Mouse (Mus musculus) kidney, postnatal 10 days (tissue): ENCODE measurements around the gene Cdc42.

Experiments used
- DNase-seq: peaks from one replicate; pipeline ENCODE4 v3.0.0; 2021; ENCODE audit warnings: mixed read lengths

Gene Cdc42

GRCm38 (mm10) chr4:137371596-137372523 lies 14.3 kb upstream of the Cdc42 start:
- no peak for DNase-seq

GRCm38 (mm10) chr4:137369954-137370750 lies 12.6 kb upstream of the Cdc42 start:
- DNase-seq = peak; percentile 82

- no peak for DNase-seq
Measured at GRCm38 (mm10) chr4:137368198-137368597, 10.7 kb upstream of the Cdc42 start.

GRCm38 (mm10) chr4:137367275-137368088 lies 10.0 kb upstream of the Cdc42 start:
- peak; percentile 65 for DNase-seq

- no peak for DNase-seq
Measured at GRCm38 (mm10) chr4:137366097-137366496, 8.6 kb upstream of the Cdc42 start.

GRCm38 (mm10) chr4:137365356-137366062 lies 8.0 kb upstream of the Cdc42 start:
- DNase-seq = no peak

GRCm38 (mm10) chr4:137364826-137365225 lies 7.3 kb upstream of the Cdc42 start:
- no peak for DNase-seq

GRCm38 (mm10) chr4:137360996-137361395 lies 3.5 kb upstream of the Cdc42 start:
- no peak for DNase-seq

- no peak for DNase-seq
Measured at GRCm38 (mm10) chr4:137358291-137359002, 927 bp upstream of the Cdc42 start.

GRCm38 (mm10) chr4:137356674-137357510 lies 628 bp downstream of the Cdc42 start:
- peak; percentile 86 for DNase-seq

- DNase-seq = no peak
Measured at GRCm38 (mm10) chr4:137350627-137351026, 6.9 kb downstream of the Cdc42 start.

- no peak for DNase-seq
Measured at GRCm38 (mm10) chr4:137345790-137346189, 11.7 kb downstream of the Cdc42 start.

- no peak for DNase-seq
Measured at GRCm38 (mm10) chr4:137345112-137345511, 12.4 kb downstream of the Cdc42 start.

GRCm38 (mm10) chr4:137342816-137343215 lies 14.7 kb downstream of the Cdc42 start:
- no peak for DNase-seq

GRCm38 (mm10) chr4:137339415-137339814 lies 18.1 kb downstream of the Cdc42 start:
- DNase-seq = no peak

GRCm38 (mm10) chr4:137336468-137336867 lies 21.1 kb downstream of the Cdc42 start:
- no peak for DNase-seq

GRCm38 (mm10) chr4:137332051-137332450 lies 25.5 kb downstream of the Cdc42 start:
- no peak for DNase-seq

- DNase-seq = peak; percentile 62
Measured at GRCm38 (mm10) chr4:137326494-137326893, 31.0 kb downstream of the Cdc42 start.

- DNase-seq = no peak
Measured at GRCm38 (mm10) chr4:137324926-137325325, 32.6 kb downstream of the Cdc42 start.

GRCm38 (mm10) chr4:137316027-137316770 lies 41.3 kb downstream of the Cdc42 start:
- no peak for DNase-seq
